Mouse (Mus musculus) cerebellum, adult 2 months (tissue): ENCODE data around the gene Tti1. TPM values are rescaled to one million over a fixed set of nuclear protein-coding genes. Genes with fewer than 3 reads are reported as not detected.

Experiments
- DNase-seq, 2 experiments: peaks; one replicate each; pipeline ENCODE4 v3.0.0; 2021
- H3K27ac ChIP-seq: fragments of 200-500 bp; 2 replicates; pipeline ENCODE4 v1.5.1; 2012; ENCODE audit warnings: low read length, control low read depth, inconsistent platforms; ENCODE audit not compliant: insufficient read depth
- H3K27me3 ChIP-seq: fragments of 200-500 bp; 2 replicates; pipeline ENCODE4 v1.6.1; 2012; ENCODE audit warnings: inconsistent platforms, mild to moderate bottlenecking, low read length, moderate library complexity; ENCODE audit not compliant: control insufficient read depth, insufficient read depth
- H3K4me1 ChIP-seq: fragments of 200-500 bp; 2 replicates; pipeline ENCODE4 v1.6.1; 2011; ENCODE audit warnings: low read length; ENCODE audit not compliant: control insufficient read depth, insufficient read depth
- H3K4me3 ChIP-seq: fragments of 200-500 bp; replicated peaks from 2 replicates; pipeline ENCODE3; 2011; ENCODE audit warnings: mild to moderate bottlenecking, low read depth, low read length, control low read depth; ENCODE audit not compliant: insufficient read depth
- CTCF ChIP-seq: fragments of 200-500 bp; IDR thresholded peaks from 2 replicates; pipeline ENCODE4 v1.5.1; 2011; ENCODE audit warnings: low read depth, mild to moderate bottlenecking, control low read depth, low read length, moderate library complexity, borderline replicate concordance; ENCODE audit not compliant: insufficient read depth
- POLR2A ChIP-seq: fragments of 200-500 bp; IDR thresholded peaks from 2 replicates; pipeline ENCODE4 v1.6.1; 2011; ENCODE audit warnings: low read length, control low read depth, borderline replicate concordance; ENCODE audit not compliant: insufficient read depth
- WGBS: fragments of 180-500 bp; shearing (Covaris S2); methylation state at CpG from one replicate; pipeline ENCODE4 v1.1.7; 2018; 5-methylcytosine and 5-hydroxymethylcytosine counted together
- polyA plus RNA-seq: library from polyadenylated mRNA; depleted of rRNA; stranded (reverse); fragments of >200 nt; gene quantifications from 2 replicates; pipeline ENCODE4 v1.2.3, GENCODE M21; 2012

Gene Tti1
- polyA plus RNA-seq, 1 experiment: 19.9 TPM

- no peaks in the 10 kb centered on the region for H3K27me3 ChIP-seq
- 51% methylated on average over 3 of the region's 3 CpGs for WGBS
- no peak overlapping the region for H3K4me3 ChIP-seq
- DNase-seq: no peak
- no peaks in the 10 kb centered on the region for H3K4me1 ChIP-seq
- no peak overlapping the region for H3K27ac ChIP-seq
- TF ChIP-seq CTCF: no peak
- TF ChIP-seq POLR2A: no peak
These were observed 60.4 kb downstream of the Tti1 start for GRCm38 (mm10) chr2:157967856-157968255.

DNA sequence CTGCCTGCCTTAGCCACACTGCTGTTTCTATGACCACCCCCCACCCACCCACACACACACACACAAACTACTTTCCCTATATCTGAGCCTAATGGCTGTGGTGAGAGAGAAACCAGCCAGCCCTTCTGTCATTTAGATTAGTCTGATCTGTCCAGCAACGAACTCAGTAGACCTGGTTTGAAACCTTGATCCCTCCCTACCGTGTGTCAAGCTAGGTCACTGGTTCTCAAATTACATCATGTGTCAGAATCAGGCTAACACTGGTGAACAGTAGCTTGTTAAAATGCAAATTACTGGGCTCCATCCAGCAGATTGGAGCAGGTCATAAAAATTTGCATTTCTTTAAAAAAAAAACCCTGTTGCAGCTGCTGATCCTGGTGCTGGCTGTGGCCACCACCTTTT lies 70.5 kb downstream of the Tti1 start:
- Histone ChIP-seq H3K27me3 (no peaks in the 10 kb centered on the region; the same call in 1 of the 2 replicates), H3K27ac (no peak overlapping the region), H3K4me1 (no peaks in the 10 kb centered on the region), H3K4me3 (no peak overlapping the region)
- 26% methylated on average over 2 of the region's 2 CpGs for WGBS
- TF ChIP-seq CTCF (no peak), POLR2A (no peak)
- DNase-seq: no peak

DNA sequence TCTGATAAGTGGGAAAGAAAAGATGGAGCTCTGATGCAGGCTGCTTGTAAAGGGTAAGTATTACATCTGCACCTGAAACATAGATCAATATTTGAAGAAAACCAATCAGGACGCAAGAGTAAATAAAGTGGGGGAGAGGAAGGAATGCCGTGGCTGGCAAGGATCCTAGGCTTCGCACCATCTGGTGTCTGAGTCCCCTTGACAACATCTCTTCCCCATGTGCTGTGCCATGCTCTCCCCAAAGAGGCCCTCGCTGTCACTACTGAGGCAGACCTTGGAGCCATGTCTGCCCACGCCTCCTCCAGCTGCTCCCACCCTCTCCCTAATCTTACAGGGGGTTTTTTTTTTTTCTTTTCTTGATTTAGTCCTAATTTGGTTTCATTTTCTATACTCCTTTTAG lies 74.3 kb downstream of the Tti1 start:
- Histone ChIP-seq H3K27me3 (no peaks in the 10 kb centered on the region; the same call in 1 of the 2 replicates), H3K4me3 (no peak overlapping the region), H3K4me1 (no peaks in the 10 kb centered on the region), H3K27ac (no peak overlapping the region)
- WGBS: 40% methylated on average over 5 of the region's 5 CpGs
- no peak for DNase-seq
- no peak for TF ChIP-seq CTCF
- TF ChIP-seq POLR2A: no peak

DNA sequence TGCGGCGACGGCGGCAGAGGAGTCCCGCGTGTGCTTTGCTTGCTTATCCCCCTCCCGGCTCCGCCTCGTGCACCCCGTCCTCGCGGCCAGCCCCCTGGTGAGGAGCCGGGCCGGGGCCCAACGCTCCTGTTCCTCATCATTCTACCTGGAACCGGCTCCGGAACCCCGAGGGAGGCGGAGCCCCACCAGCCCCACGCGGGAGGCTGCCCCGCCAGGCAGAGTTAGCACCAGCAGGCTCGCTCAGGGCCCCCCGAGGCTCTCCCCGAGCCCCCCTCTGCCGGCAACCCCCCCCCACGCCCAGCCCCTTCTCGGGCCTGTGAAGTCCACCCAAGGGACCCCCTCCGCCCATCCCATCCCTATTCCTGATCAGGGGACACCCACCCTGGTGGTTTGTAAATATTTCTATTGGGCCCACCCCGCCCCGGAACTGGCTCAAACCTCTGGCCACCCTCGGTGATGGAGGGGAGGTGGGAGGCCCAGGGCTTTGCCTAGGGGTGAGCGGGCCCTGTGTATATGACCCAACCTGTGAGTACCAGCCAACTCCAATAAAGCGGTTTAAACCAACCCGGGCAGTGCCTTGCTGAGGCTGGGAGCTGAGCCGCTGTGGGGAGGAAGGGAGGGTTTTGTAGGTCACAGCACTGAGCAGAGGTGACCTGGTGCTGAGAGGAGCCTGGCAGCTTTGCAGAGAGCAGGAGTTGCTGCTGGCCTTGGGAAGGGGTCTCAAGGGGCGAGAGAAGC lies 83.9 kb downstream of the Tti1 start:
- Histone ChIP-seq H3K27ac (no peak overlapping the region), H3K27me3 (no peaks in the 10 kb centered on the region), H3K4me3 (peak overlapping the region; percentile 67), H3K4me1 (peaks cover 13% of the 10 kb centered on the region)
- 14% methylated on average over 37 of the region's 37 CpGs for WGBS
- DNase-seq: peak in 1 of 2 experiments; percentile 16
- TF ChIP-seq POLR2A (0 out of 2 replicates have a peak, but pooled peaks have one; percentile 3), CTCF (no peak)

- 1% methylated on average over 41 of the region's 47 CpGs for WGBS
- H3K4me1 ChIP-seq: peaks cover 13% of the 10 kb centered on the region
- no peaks in the 10 kb centered on the region for H3K27me3 ChIP-seq
- H3K4me3 ChIP-seq: peak overlapping the region; percentile 67
- H3K27ac ChIP-seq: no peak overlapping the region
- peak; percentile 70 for TF ChIP-seq CTCF
- TF ChIP-seq POLR2A: 0 out of 2 replicates have a peak, but pooled peaks have one; percentile 7
- peak; percentile 72 to 81 for DNase-seq
These were observed 84.6 kb downstream of the Tti1 start for GRCm38 (mm10) chr2:157943514-157944155.

- no peak for DNase-seq
- Histone ChIP-seq H3K27me3 (no peaks in the 10 kb centered on the region), H3K4me1 (peaks cover 13% of the 10 kb centered on the region), H3K4me3 (peak overlapping the region; percentile 12), H3K27ac (no peak overlapping the region)
- no peak for TF ChIP-seq CTCF
- TF ChIP-seq POLR2A: no peak
- WGBS: 9% methylated on average over 18 of the region's 18 CpGs
These were observed 87.5 kb downstream of the Tti1 start for GRCm38 (mm10) chr2:157940586-157941185.

DNA sequence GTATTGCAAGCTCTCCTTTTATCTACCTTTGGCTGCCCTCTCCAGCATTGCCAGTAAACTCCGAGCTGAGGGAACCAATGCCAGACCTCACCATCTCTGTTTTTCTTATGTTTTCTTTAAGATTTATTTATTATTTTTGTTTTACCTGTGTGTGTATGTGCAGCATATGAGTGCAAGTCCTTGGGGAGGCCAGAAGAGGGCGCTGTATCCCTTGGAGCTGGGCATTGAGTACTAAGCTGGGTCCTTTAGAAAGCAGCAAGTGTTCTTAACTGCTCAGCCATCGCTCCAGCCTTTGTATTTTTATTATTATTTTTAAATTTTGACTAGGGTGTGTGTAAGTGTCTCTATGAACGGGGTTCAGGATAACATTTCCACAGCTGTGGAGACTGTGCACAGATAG lies 91.6 kb downstream of the Tti1 start:
- no peak for DNase-seq
- no peak for TF ChIP-seq CTCF
- no peak for TF ChIP-seq POLR2A
- Histone ChIP-seq H3K4me3 (no peak overlapping the region), H3K27ac (no peak overlapping the region), H3K4me1 (peaks cover 8% of the 10 kb centered on the region), H3K27me3 (no peaks in the 10 kb centered on the region)
- WGBS: 87% methylated on average over 4 of the region's 4 CpGs
